Mouse (Mus musculus): ENCODE data around the gene Gga1.

DNA sequence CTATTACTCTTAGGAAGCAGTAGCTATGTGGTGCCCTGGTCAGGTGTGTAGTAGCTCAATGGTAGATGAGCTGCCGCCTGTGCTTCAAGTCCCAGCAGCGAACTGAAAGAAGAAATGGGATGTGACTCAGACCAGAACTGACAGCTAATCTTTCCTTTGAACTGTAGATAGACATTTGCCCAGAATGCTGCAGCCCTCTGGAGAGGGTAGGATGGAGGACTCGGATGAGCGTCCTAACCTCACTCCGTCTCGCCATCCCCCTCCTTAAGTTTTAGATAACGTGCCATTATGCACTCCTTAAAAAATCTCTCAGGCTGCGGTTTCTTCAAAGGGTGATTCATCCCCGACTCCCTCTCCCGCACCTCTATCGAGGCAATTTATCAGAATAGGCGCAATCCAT is 42.9 kb downstream of the Gga1 start:
- TF ChIP-seq POLR2A (IDR thresholded peaks at IDR 0.05; ENCODE audit: insufficient read depth, low read length) (no peak), CTCF (IDR thresholded peaks at IDR 0.05; ENCODE audit: low read depth, low read length) (no peak), EP300 (IDR thresholded peaks at IDR 0.05; ENCODE audit: insufficient read depth, low read depth, low read length) (no peak)

All from ES-Bruce4 (cell line).